Mouse (Mus musculus) liver, adult (tissue): ENCODE measurements around the gene Cadm2.

ENCODE experiments used
- GATA4 ChIP-seq: IDR thresholded peaks from 2 replicates; pipeline ENCODE4 v1.6.1; 2014; ENCODE audit warnings: mild to moderate bottlenecking, low read length; ENCODE audit not compliant: insufficient replicate concordance

Gene Cadm2

GRCm38 (mm10) chr16:67620826-67621505 lies at the start of gene Cadm2:
TSS of gene Cadm2 (minus strand) at chr16:67620908.
- no peak for TF ChIP-seq GATA4

- no peak for TF ChIP-seq GATA4
Observed at GRCm38 (mm10) chr16:67646930-67647329, 26.2 kb upstream of the Cadm2 start.

- TF ChIP-seq GATA4, result no peak
Observed at GRCm38 (mm10) chr16:67643651-67644050, 22.9 kb upstream of the Cadm2 start.

GRCm38 (mm10) chr16:67619906-67620781 lies 564 bp downstream of the Cadm2 start:
- no peak for TF ChIP-seq GATA4

GRCm38 (mm10) chr16:67619416-67619815 lies 1.3 kb downstream of the Cadm2 start:
- TF ChIP-seq GATA4, result no peak

- no peak for TF ChIP-seq GATA4
Observed at GRCm38 (mm10) chr16:67618817-67619216, 1.9 kb downstream of the Cadm2 start.

GRCm38 (mm10) chr16:67617811-67618210 lies 2.9 kb downstream of the Cadm2 start:
- TF ChIP-seq GATA4, result no peak

GRCm38 (mm10) chr16:67617256-67617655 lies 3.5 kb downstream of the Cadm2 start:
- no peak for TF ChIP-seq GATA4

GRCm38 (mm10) chr16:67613876-67614275 lies 6.8 kb downstream of the Cadm2 start:
- no peak for TF ChIP-seq GATA4

GRCm38 (mm10) chr16:67610904-67611681 lies 9.6 kb downstream of the Cadm2 start:
- TF ChIP-seq GATA4, result no peak

GRCm38 (mm10) chr16:67609116-67609515 lies 11.6 kb downstream of the Cadm2 start:
- TF ChIP-seq GATA4, result no peak

GRCm38 (mm10) chr16:67608499-67608898 lies 12.2 kb downstream of the Cadm2 start:
- TF ChIP-seq GATA4, result no peak

GRCm38 (mm10) chr16:67605661-67606060 lies 15.0 kb downstream of the Cadm2 start:
- no peak for TF ChIP-seq GATA4

- TF ChIP-seq GATA4, result no peak
Observed at GRCm38 (mm10) chr16:67599981-67600380, 20.7 kb downstream of the Cadm2 start.

GRCm38 (mm10) chr16:67598841-67599240 lies 21.9 kb downstream of the Cadm2 start:
- no peak for TF ChIP-seq GATA4
